Mouse (Mus musculus) ES-Bruce4 (cell line): ENCODE results near the gene Fgfr2.

ENCODE experiments used
- CTCF ChIP-seq: IDR thresholded peaks from one replicate; pipeline ENCODE4 v1.8.1; 2011; ENCODE audit warnings: low read depth, low read length
- POLR2A ChIP-seq: IDR thresholded peaks from one replicate; pipeline ENCODE4 v1.8.1; 2011; ENCODE audit warnings: low read length; ENCODE audit not compliant: insufficient read depth

DNA sequence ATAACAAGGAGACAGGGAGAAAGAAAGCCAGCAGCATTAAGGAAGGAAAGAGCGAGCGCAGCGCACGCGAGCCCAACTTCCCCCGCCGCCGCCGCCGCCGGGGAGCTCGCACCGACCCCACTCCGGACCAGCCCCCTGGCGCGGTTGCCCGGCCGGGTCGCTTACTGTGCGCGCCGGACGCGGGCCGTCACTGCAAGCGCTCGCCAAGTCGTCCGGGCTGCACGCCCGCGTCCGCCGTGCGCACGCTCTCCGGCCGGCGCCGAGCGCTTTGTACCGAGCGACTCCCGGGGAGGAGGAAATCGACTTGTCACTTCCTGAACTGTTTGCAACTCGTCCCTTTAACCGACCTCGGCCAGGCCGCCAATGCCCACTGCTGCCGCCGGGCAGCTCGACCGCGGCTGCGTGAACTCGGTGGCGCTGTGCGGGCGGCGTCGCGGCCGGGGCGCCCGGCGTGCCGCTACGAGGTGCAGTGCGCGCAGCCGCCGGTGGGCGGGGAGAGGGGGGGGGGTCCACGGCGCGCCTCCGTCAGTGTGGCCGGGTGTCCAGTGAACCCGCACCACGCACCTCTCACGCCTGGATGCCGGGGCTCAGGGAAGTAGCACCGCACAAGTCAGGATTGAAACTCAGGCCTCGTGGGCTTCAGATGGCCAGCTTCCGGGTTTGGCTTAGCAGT is 309.6 kb downstream of the Fgfr2 start, which contains the start of gene Fam53b:
- TF ChIP-seq CTCF: no peak
- no peak for TF ChIP-seq POLR2A
